In the genomic region with DNA sequence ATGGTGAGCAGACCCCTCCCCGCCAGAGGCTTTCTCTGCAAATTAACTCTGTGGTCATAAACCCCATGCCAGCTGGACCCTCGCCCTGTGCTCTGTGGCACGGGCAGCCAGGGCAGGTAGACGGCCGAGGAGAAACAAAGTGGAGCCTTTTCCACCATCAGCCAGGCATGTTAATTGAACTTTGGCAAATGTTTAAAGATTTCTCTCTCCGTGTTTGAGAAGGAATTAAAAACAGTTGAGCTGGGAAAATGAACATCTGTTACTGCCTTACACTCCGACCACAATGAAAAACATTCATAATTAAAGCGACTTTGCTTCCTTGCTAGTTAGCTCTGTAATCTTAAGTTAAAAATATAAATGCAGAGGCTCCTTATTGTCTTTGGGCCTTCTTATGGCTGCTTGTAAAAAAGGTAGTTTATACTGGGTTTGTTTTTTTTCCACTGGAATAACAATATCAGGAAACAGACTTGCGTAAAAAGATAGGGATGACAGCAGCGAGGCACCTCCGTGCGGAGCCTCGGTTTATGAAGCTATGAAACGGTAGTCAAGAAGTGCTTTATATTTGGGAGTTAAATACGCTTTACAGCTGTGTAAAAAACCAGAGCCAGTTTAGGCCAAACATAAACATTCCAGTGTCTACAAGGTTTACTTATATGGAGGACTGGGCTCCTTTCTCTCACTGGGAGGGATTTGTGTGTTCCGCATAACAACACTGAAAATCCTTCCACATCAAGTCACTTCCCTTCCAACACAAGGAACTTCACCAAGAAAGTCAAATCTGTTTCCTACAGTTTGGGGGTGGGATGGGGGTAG, we compare ENCODE assay signal across 10 mouse cellular contexts.
A peak's percentile ranks its signal among the peaks of the same experiment; 100 is the strongest.
DNase-seq lines count a peak whose midpoint lies in the region; ATAC-seq lines count a peak whose summit lies in the region.
"Had no signal": no experiment of that assay in that cellular context is flagged by ENCODE, and none has a peak within 500 bp of the region (broad histone marks: within the 10 kb centered on the region; RNA-seq: fewer than 3 reads in every experiment).

No protein-coding gene starts in this region.

- peak overlapping the region; percentile 59 for H3K27ac ChIP-seq in heart, embryonic 16.5 days (ENCODE audit: low read length)
- H3K27ac ChIP-seq in lung, embryonic 16.5 days (ENCODE audit: low read length): no peak overlapping the region; the same call in 1 of the 2 replicates
- H3K27ac ChIP-seq in forebrain, embryonic 15.5 days (replicated peaks): peak overlapping the region; percentile 71
- H3K27ac ChIP-seq in neural tube, embryonic 15.5 days (replicated peaks): peak overlapping the region; percentile 24; the same call in 1 of the 2 replicates

- intact Hi-C loops in heart, postnatal 25 days (cut with DNase I): no loop called here

- H3K36me3 ChIP-seq in heart, embryonic 16.5 days (ENCODE audit: control insufficient read depth, insufficient read depth): no peaks in the 10 kb centered on the region
- no peaks in the 10 kb centered on the region for H3K36me3 ChIP-seq in lung, embryonic 16.5 days (ENCODE audit: control insufficient read depth, insufficient read depth, low read length)
- H3K36me3 ChIP-seq in forebrain, embryonic 15.5 days: no peaks in the 10 kb centered on the region
- no peaks in the 10 kb centered on the region for H3K36me3 ChIP-seq in neural tube, embryonic 15.5 days

- no peak overlapping the region for H3K9ac ChIP-seq in heart, embryonic 16.5 days (ENCODE audit: low read length)
- no peak overlapping the region for H3K9ac ChIP-seq in lung, embryonic 16.5 days (ENCODE audit: low read length)
- H3K9ac ChIP-seq in forebrain, embryonic 15.5 days (replicated peaks): no peak overlapping the region
- H3K9ac ChIP-seq in neural tube, embryonic 15.5 days (replicated peaks): no peak overlapping the region

- H3K4me3 ChIP-seq in heart, embryonic 16.5 days (ENCODE audit: low read length): no peak overlapping the region
- H3K4me3 ChIP-seq in lung, embryonic 16.5 days (ENCODE audit: low read length): no peak overlapping the region
- no peak overlapping the region for H3K4me3 ChIP-seq in forebrain, embryonic 15.5 days
- H3K4me3 ChIP-seq in neural tube, embryonic 15.5 days (replicated peaks): no peak overlapping the region
- H3K4me3 ChIP-seq: megakaryocyte, embryonic 14.5 days had no signal

- ATAC-seq in heart, embryonic 16.5 days (replicated peaks; ENCODE audit: extremely low read depth, insufficient read depth, low FRiP score): no peak
- 0 out of 2 replicates have a peak, but pooled peaks have one; percentile 26 for ATAC-seq in lung, embryonic 16.5 days (ENCODE audit: low read depth)
- ATAC-seq in forebrain, embryonic 15.5 days (replicated peaks): peak; percentile 60
- no peak for ATAC-seq in neural tube, embryonic 15.5 days (ENCODE audit: low FRiP score)

- whole genome bisulfite sequencing in heart, embryonic 16.5 days: 64% methylated on average over 16 of the region's 16 CpGs
- 47% methylated on average over 16 of the region's 16 CpGs for WGBS in lung, embryonic 16.5 days
- WGBS in forebrain, embryonic 15.5 days: 30% methylated on average over 16 of the region's 16 CpGs
- 45% methylated on average over 16 of the region's 16 CpGs for WGBS in neural tube, embryonic 15.5 days

- DNase-seq in heart, postnatal 25 days (ENCODE audit: low spot score): no peak
- DNase-seq in lung, postnatal 14 days: no peak
- DNase-seq in adrenal gland, postnatal 4 days (ENCODE audit: low spot score in 2 of 2): no peak
- DNase-seq in embryo, embryonic 9.5 days (ENCODE audit: extremely low spot score): no peak
- DNase-seq: thymus, postnatal 25 days had no signal

- H3K9me3 ChIP-seq in heart, embryonic 16.5 days (replicated peaks; ENCODE audit: control insufficient read depth, low read length): peaks cover 4% of the 10 kb centered on the region; the same call in 1 of the 2 replicates
- no peaks in the 10 kb centered on the region for H3K9me3 ChIP-seq in lung, embryonic 16.5 days (ENCODE audit: control insufficient read depth, low read length)
- no peaks in the 10 kb centered on the region for H3K9me3 ChIP-seq in forebrain, embryonic 15.5 days
- no peaks in the 10 kb centered on the region for H3K9me3 ChIP-seq in neural tube, embryonic 15.5 days (replicated peaks)

- no peak overlapping the region for H3K4me2 ChIP-seq in heart, embryonic 16.5 days (ENCODE audit: low read depth, low read length)
- no peak overlapping the region for H3K4me2 ChIP-seq in lung, embryonic 16.5 days (ENCODE audit: low read depth, low read length)
- peak overlapping the region; percentile 30 for H3K4me2 ChIP-seq in forebrain, embryonic 15.5 days (replicated peaks)
- no peak overlapping the region for H3K4me2 ChIP-seq in neural tube, embryonic 15.5 days

- peaks cover 17% of the 10 kb centered on the region for H3K4me1 ChIP-seq in heart, embryonic 16.5 days (ENCODE audit: control insufficient read depth, insufficient read depth, low read length)
- H3K4me1 ChIP-seq in lung, embryonic 16.5 days (replicated peaks; ENCODE audit: control insufficient read depth, insufficient read depth, low read length): peaks cover 11% of the 10 kb centered on the region
- peaks cover 38% of the 10 kb centered on the region for H3K4me1 ChIP-seq in forebrain, embryonic 15.5 days
- peaks cover 42% of the 10 kb centered on the region for H3K4me1 ChIP-seq in neural tube, embryonic 15.5 days

- no peaks in the 10 kb centered on the region for H3K27me3 ChIP-seq in heart, embryonic 16.5 days (ENCODE audit: control insufficient read depth, insufficient read depth, low read length)
- no peaks in the 10 kb centered on the region for H3K27me3 ChIP-seq in lung, embryonic 16.5 days (ENCODE audit: control insufficient read depth, insufficient read depth, low read depth, low read length)
- no peaks in the 10 kb centered on the region for H3K27me3 ChIP-seq in forebrain, embryonic 15.5 days
- H3K27me3 ChIP-seq in neural tube, embryonic 15.5 days (replicated peaks): no peaks in the 10 kb centered on the region
- H3K27me3 ChIP-seq: megakaryocyte, embryonic 14.5 days had no signal

Comparison
In these comparisons a context has a peak if more than half of its experiments do, and no peak if none do; other contexts are left out.
1. ATAC-seq: peak in lung, embryonic 16.5 days (single experiment) and forebrain, embryonic 15.5 days (single experiment); none in heart, embryonic 16.5 days (single experiment) and neural tube, embryonic 15.5 days (single experiment).